Mouse (Mus musculus) olfactory bulb, adult 2 months (tissue): ENCODE measurements around the gene Doc2b. TPM values are rescaled to one million over a fixed set of nuclear protein-coding genes. Genes with fewer than 3 reads are reported as not detected.
A peak's percentile ranks its signal among the peaks of the same experiment; 100 is the strongest.

ENCODE experiments used
- H3K27ac ChIP-seq: fragments of 200-500 bp; 2 replicates; pipeline ENCODE4 v1.5.1; 2012; ENCODE audit warnings: low read depth, low read length; ENCODE audit not compliant: insufficient read depth
- H3K4me1 ChIP-seq: fragments of 200-500 bp; 2 replicates; pipeline ENCODE4 v1.6.1; 2012; ENCODE audit warnings: low read length; ENCODE audit not compliant: control insufficient read depth, insufficient read depth
- H3K4me3 ChIP-seq: fragments of 200-500 bp; 2 replicates; pipeline ENCODE4 v1.5.1; 2012; ENCODE audit warnings: mild to moderate bottlenecking, low read depth, low read length, moderate library complexity; ENCODE audit not compliant: insufficient read depth
- CTCF ChIP-seq: fragments of 200-500 bp; IDR thresholded peaks from 2 replicates; pipeline ENCODE4 v1.5.1; 2012; ENCODE audit warnings: low read depth, mild to moderate bottlenecking, low read length, moderate library complexity; ENCODE audit not compliant: insufficient read depth
- POLR2A ChIP-seq: fragments of 200-500 bp; IDR thresholded peaks from 2 replicates; pipeline ENCODE4 v1.6.1; 2012; ENCODE audit warnings: mild to moderate bottlenecking, low read depth, low read length, moderate library complexity; ENCODE audit not compliant: insufficient read depth
- WGBS: fragments of 180-500 bp; shearing (Covaris S2); methylation state at CpG from one replicate; pipeline ENCODE4 v1.1.7; 2018; 5-methylcytosine and 5-hydroxymethylcytosine counted together
- polyA plus RNA-seq: library from polyadenylated mRNA; stranded (reverse); fragments of >200 nt; gene quantifications from 2 replicates; pipeline ENCODE4 v1.2.4, GENCODE M21; 2012; ENCODE audit warnings: low replicate concordance; ENCODE audit not compliant: missing spikeins, insufficient read depth, insufficient read length

The Doc2b gene
- polyA plus RNA-seq, 1 experiment = not detected

DNA sequence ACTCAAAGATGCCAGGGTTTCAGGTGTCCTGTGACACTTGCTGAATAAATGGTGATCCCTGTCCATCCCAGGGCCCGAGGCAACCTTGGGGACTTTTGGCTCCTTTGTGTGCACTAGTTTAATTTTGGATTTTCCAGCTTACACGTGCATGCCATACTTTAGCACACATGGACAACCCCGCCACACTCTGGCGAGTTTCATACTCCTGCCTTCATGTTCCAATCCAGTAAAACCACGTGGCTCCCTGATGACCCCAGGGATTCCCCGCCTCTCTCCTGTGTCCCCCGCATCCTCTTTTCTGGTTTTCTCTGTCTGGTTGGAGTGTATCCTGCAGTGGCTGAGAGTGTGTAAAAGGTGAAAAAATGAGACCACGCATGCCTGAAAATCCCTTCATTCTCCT is 31.6 kb upstream of the Doc2b start:
- TF ChIP-seq CTCF (no peak), POLR2A (no peak)
- 84% methylated on average over 8 of the region's 8 CpGs for WGBS
- H3K4me1 ChIP-seq = no peaks in the 10 kb centered on the region
- H3K4me3 ChIP-seq = no peak overlapping the region
- no peak overlapping the region for H3K27ac ChIP-seq

GRCm38 (mm10) chr11:75823506-75823905 is 27.7 kb upstream of the Doc2b start:
- no peak overlapping the region for H3K27ac ChIP-seq
- WGBS = 73% methylated on average over 7 of the region's 7 CpGs
- H3K4me3 ChIP-seq = no peak overlapping the region
- TF ChIP-seq CTCF (no peak), POLR2A (no peak)
- H3K4me1 ChIP-seq = no peaks in the 10 kb centered on the region

GRCm38 (mm10) chr11:75813085-75813484 is 17.2 kb upstream of the Doc2b start:
- Histone ChIP-seq H3K4me3 (no peak overlapping the region), H3K4me1 (peaks cover 9% of the 10 kb centered on the region), H3K27ac (no peak overlapping the region)
- TF ChIP-seq POLR2A (no peak), CTCF (no peak)
- 72% methylated on average over 10 of the region's 10 CpGs for WGBS

DNA sequence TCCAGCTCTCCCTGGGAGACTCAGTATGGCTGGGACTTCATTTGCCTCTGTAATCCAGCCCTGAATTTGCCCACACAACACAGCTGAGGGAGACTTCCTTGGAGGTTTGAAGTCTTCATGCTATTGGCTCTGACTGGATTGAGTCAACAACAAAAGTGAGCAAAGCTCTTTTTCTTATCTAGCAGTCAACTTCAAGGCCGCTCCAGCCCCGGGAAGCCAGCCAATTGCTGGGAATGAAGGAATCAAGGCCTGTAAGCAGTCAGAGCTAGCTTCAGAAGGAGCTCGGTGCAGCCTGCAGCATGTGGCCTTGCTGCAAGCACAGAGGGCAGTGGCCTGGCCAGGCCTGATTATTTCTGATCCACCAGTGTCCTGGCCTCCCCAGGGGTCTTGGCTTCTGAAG is 16.1 kb upstream of the Doc2b start:
- Histone ChIP-seq H3K4me3 (no peak overlapping the region), H3K27ac (no peak overlapping the region), H3K4me1 (peaks cover 12% of the 10 kb centered on the region)
- TF ChIP-seq POLR2A (no peak), CTCF (no peak)
- WGBS = 37% methylated on average over 3 of the region's 3 CpGs

GRCm38 (mm10) chr11:75810526-75810925 is 14.7 kb upstream of the Doc2b start:
- TF ChIP-seq CTCF (no peak), POLR2A (no peak)
- no peak overlapping the region for H3K4me3 ChIP-seq
- H3K4me1 ChIP-seq = peaks cover 12% of the 10 kb centered on the region
- WGBS = 99% methylated on average over 3 of the region's 3 CpGs
- H3K27ac ChIP-seq = no peak overlapping the region

GRCm38 (mm10) chr11:75807486-75807885 is 11.6 kb upstream of the Doc2b start:
- WGBS = 62% methylated on average over 5 of the region's 5 CpGs
- Histone ChIP-seq H3K4me3 (no peak overlapping the region), H3K4me1 (peaks cover 6% of the 10 kb centered on the region), H3K27ac (no peak overlapping the region)
- no peak for TF ChIP-seq POLR2A
- no peak for TF ChIP-seq CTCF

DNA sequence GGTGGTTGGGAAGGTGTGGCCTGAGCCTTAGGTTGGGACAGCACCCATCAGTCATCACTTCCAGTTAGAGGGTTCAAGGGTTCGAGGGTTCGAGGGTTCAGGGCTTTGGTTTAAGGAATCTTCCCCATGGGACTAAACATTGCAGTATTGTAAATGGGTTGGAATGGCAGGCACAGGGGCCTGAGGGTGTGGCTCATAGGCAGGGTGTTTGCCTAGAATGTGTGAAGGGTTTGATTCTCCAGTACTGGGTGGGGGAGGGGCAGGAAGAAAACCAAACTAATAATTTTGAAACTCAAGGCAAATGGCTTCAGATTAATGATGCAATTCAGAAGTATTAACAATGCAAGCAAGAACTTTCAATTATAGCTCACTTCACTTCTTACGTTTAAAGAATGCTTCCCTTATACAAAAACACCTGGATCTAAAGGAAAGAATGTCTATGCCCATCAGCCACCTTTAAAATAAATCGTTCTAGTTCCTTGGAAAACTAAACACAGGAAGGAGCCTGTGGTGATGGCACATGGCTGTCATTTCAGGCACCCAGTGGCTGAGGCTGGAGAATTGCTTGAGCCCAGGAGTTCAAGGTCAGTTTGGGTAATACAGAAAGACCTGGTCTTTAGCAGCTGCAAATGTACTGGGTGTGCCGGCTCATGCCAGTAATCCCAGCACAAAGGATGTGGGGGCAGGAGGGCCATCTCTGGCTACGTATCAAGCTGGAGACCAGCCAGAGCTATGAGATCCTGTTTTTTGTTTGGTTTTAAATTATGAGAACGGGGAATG is 6.1 kb upstream of the Doc2b start:
- WGBS = 79% methylated on average over 7 of the region's 7 CpGs
- H3K4me1 ChIP-seq = no peaks in the 10 kb centered on the region
- H3K4me3 ChIP-seq = no peak overlapping the region
- no peak for TF ChIP-seq CTCF
- TF ChIP-seq POLR2A = no peak
- H3K27ac ChIP-seq = no peak overlapping the region

- no peak for TF ChIP-seq POLR2A
- Histone ChIP-seq H3K4me1 (no peaks in the 10 kb centered on the region), H3K27ac (no peak overlapping the region), H3K4me3 (no peak overlapping the region)
- 91% methylated on average over 4 of the region's 4 CpGs for WGBS
Observed at GRCm38 (mm10) chr11:75801369-75801768, 5.5 kb upstream of the Doc2b start.

DNA sequence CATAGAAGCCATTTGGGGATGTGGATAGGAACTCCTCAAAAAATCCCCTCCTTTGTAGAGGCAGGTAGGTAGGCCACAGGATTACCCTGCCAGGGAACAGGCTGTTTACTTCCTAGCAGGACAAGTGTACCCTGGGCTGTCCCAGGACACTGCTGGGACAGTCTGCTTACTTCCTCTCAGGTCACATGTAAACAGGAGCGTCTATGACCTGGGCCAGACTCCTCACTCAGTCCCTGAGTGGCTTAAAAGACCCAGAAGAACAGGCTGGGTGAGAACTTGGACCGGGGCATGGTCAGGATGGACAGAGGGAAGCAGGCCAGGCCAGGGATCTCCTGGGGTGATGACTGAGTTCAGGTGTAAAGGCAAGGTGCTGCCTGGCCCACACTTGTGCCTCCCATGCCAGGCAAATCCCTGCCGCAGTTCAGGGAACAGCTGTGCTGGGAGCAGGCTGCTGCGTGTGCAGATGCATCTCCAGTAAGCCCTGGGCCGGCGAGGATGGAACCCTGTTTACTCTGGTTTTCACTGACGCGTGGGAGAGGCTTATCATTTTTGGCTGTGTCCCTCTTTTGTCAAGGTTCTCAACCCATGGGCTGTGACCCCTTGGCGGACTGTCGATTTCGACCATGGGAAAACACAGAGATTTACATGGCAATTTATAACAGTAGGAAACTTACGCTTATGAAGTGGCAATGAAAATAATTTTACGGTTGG is 842 bp upstream of the Doc2b start:
- Histone ChIP-seq H3K4me3 (no peak overlapping the region), H3K27ac (no peak overlapping the region), H3K4me1 (peaks cover 9% of the 10 kb centered on the region; the same call in 1 of the 2 replicates)
- 83% methylated on average over 13 of the region's 13 CpGs for WGBS
- TF ChIP-seq CTCF = no peak
- no peak for TF ChIP-seq POLR2A

- TF ChIP-seq CTCF = no peak
- no peak for TF ChIP-seq POLR2A
- peak overlapping the region; percentile 57 for H3K4me3 ChIP-seq
- 1% methylated on average over 41 of the region's 42 CpGs for WGBS
- H3K27ac ChIP-seq = no peak overlapping the region
- H3K4me1 ChIP-seq = peaks cover 9% of the 10 kb centered on the region; the same call in 1 of the 2 replicates
Observed at GRCm38 (mm10) chr11:75795321-75795636, 570 bp downstream of the Doc2b start.
